Mouse (Mus musculus) 3T3-L1 (cell line): ENCODE measurements at regions not wholly inside any gene's neighbourhood (a gene's known extent, or its start where the extent isn't known, plus 50 kb on each side); places are given as distances from the start of the nearest gene placed in this dataset.

ENCODE experiments used
- DNase-seq: peaks from one replicate; pipeline ENCODE4 v3.0.0-alpha.2; 2015; ENCODE audit warnings: low read depth, low spot score

DNA sequence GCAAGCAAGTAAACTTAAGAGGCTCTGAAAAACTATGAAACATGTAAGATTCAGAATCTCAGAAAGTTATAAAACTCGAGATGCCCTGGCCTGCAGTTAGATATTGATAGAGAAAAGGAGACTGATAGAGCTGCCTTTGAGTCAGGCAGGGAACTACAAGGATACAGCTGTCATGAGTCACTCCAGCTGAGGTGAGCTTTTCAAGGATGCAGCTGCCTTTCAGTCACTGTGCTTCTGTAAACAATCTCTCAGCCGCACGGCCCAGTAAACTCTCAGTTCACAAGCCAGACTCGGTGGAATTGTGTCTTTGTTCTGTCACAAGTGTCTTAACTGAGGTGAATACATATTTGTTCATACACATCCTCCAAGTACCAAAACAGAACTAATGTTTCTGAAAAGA lies 334.9 kb upstream of the Rsrc1 start:
- DNase-seq, result peak; percentile 71

DNA sequence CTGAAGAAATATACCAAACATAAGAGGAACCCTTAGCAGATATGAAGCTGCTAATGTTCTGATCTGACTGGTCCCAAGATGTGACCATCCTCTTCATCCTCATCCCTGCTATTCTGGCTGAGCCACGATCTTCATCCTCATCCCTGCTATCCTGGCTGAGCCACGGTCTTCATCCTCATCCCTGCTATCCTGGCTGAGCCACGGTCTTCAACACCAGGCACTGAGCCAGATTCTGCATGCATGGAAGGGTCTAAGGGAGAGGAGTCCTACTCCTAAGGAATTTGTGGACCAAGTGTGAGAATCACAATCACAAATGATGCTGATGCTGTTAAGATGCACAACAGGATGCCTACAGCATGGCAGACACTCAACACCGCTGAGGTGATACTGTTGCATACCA lies 331.9 kb upstream of the Rsrc1 start:
- no peak for DNase-seq

DNA sequence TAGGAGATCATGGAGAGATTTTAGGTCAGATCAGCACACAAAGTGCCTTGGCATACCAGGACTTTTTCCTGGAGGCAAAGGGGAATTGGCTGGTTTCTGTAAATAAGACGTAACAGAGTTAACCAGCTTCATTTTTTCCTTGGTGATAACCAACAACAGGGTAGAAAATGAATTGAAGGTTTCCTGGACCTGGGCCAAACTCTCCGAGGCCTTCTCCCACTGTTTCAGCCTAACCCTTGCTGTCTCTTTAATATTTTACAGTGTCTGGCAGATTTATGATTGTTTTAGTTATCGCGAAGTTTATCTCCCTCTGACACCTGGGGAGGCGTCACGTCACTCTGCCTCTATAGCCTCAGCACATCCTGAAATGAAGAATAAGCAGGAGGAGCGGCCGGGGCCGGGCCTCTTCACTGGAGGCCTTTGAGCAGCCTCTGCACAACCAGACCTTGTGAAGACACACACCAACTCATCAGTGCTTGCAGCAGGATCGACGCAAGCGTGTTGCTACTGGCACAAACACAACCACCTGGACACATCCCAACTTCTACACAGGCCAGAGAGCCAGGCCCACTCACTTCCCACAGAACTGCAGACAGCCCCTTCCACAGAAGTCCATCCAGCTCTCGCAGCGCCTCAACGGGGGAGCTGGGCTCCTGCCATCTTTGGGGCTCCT lies 331.0 kb upstream of the Rsrc1 start:
- DNase-seq, result no peak

DNA sequence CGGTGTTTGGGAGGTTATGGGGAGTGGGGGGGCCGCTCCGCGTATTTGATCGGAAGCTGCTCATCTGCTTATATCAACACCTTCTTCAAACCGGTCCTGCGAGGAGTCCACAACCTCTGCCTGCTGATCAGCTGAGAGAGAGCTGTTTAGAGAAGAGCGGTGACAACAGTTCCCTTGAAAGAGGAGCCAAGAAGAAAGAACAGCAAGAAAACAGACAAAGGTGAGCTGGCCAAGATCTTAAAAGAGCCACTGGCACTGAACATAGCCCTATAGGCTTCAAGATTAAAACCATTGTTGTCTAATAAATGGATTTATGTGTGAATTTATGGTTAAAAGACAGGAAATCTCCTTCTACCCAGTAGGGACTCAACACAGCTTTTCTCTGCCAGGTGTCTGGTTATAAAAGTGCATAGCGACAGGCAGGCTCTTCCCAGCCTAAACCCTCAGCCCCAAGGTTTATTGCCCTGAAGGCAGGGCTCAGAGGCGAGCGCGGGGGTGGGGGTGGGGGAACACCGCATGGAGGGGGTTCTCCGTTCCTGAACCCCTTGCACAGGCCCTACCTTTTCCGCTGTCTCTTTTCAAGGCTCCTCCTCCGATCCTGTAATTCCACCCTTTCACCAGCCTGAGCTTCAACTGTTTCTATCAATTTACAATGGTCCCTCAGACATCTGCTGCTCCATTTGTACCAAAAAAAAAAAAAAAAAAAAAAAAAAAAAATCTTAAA lies 330.3 kb upstream of the Rsrc1 start:
- peak; percentile 25 for DNase-seq

DNA sequence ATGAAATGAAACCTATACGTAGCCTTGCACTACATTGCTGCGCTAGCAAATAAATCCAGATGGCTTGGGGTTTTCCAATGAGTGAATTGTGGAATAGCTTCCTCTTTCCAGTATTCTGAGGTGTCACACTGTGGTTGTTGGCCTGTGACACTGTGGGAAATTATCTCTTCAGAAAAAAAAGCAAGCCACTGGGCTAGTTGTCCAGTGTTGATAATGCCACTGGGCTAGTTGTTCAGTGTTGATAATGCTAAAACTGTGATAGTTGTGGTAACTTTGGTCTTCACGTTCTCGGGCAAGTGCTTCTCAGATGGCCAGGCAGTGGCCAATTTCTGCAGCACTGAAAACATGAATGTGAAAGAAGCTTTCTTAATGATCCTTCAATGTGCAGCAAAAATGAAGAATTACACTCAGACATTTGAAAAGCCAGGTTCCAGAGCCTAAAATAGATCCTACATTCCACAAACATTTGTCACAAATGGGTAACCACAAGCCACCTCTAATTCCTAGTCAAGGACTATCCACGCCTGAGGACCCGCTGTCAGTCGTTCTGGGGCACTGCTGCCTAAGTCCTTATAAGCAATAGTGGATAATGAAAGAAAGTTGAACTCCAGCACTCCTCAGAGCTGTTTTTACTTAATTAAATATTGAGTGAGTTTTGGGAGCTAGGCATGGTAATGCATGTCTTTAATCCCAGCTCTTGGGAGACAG lies 328.9 kb upstream of the Rsrc1 start:
- DNase-seq, result peak; percentile 72

DNA sequence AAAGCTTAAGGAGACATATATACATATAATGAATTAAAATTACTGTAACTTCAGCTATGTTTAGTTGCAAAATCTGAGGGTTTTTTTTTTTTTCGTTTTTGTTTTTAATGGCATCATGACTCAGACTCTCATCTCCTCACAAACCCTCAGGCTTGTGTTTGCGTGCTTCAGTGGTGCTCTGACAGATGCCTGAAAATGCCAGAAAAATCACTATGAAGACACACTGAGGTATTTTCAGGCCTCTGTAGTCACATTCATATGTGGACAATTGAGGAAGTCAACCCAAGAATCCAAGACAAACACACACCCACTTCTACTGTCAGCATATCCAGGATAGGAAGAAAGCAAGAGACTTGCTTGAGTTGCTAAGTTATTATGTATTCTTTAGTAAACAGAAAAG lies 327.2 kb upstream of the Rsrc1 start:
- DNase-seq, result peak; percentile 78

DNA sequence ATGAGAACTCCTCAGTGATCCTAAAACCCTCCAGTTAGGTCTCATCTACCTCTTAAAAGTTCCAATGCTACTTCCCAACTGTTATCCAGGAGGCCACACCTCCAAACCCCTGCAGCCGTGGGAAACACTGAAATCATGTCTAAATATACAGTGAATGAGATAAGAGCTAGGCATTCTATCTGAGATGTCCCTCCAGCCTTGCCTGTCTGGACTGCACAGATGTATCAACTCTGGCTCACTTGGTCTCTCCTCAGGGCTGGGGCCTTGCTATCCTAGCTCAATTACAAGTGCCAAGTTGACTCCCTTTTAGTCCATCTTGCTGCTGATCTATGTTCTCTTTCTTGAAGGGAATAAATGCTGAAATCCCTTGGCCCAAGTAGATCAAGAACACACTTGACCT lies 326.3 kb upstream of the Rsrc1 start:
- DNase-seq, result no peak

DNA sequence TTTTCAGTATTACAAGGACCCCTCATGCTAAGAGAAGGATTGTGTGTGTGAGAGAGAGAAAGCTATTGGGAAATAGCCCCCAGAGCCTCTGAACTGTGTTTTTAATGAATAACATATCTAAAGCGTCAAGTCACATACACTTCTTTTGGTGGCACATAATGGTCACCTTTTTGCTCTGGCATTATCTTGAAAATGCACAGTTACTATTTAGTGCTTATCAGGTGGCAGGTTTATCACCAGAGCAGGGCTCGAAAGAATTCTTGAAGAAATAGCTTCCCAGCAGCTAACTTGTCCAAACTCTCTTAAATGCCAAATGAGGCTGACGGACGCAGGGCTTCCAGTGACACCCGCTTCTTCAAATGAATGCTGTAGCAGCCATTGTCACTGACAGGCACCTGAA lies 324.7 kb upstream of the Rsrc1 start:
- DNase-seq, result no peak

DNA sequence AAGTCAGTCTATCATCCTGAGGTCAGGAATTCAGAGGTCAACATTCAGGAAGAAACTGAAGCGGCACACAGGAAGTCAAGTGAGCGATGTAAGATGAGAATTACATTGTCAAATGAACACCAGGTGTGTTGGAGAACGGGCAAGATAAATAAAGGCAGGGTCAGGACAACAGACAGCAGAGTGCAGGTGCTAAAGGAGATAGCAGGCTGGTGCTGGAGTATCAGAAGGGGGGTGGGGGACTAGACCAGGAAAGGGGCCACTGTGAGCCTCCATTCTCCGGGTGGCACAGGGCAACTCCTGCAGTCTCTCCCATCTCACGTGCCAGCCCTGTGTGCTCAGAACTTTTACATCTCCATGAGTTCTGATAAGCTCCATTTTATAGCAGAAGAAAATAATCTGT lies 320.6 kb upstream of the Rsrc1 start:
- DNase-seq, result no peak

DNA sequence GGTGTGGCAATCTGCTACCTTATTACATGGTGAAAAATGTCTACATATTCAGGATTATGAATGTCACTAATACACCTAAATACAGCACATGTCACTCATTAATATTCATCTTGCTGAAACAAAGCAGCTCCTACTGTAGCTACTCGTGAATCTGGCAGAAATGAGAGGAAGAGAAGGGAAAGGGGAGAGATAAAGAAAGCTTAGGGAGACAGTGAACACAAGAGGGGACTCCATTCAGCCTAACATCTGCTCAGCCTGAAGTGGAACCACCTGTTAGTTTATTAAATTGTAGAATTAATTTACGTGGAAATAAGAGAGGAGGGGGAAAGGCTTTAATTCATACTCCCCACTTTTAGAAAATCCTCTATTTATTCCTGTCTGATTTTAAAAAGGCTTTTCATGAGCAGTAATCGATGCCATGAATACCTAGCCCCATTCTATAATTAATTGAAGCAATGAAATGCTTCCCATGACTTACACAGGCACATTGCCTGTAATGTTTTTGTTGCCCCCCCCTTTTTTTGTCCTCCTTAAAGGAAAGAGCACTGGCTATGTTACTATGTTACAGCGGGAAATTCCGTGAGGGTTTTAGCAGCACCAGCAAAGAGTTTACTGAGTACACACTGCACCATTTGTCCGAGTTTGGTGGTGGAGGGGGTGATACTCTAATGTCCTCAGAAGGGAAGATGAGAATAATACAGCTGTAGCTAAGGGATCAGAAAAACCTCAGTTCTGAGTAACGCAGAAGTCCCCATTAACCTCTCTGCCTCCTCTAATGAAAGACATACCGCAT lies 319.2 kb upstream of the Rsrc1 start:
- no peak for DNase-seq

DNA sequence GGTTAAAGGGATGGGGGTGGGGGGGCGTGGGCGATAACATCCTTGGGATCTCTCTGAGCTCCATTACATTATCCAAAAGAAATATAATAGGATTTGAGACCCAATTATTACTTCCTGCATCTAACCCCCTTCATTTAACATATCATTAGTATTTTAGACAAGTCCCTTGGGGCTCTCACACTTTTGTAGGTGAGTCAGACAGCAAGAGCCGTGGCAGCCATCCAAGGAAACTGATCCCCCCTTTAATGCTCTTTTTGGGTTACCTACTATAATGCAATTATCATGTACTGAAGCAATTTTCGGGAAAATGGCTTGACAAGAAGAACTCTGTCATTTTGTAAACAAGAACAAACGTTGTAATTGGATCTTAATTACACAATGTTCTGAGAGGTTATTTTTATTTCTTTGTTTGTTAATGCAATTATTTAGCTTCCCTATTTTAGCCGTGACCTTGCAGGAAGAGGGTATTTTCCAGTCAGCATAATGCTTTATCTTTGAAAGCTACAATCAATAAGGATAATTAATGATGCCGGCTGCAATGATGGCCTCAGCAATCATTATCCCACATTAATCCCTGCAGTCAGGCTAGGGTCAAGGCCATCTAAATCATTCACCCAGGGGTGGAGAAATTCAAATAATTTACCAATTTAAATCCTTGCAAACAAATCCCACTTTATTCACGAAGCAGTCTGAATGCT lies 297.5 kb upstream of the Rsrc1 start:
- no peak for DNase-seq

DNA sequence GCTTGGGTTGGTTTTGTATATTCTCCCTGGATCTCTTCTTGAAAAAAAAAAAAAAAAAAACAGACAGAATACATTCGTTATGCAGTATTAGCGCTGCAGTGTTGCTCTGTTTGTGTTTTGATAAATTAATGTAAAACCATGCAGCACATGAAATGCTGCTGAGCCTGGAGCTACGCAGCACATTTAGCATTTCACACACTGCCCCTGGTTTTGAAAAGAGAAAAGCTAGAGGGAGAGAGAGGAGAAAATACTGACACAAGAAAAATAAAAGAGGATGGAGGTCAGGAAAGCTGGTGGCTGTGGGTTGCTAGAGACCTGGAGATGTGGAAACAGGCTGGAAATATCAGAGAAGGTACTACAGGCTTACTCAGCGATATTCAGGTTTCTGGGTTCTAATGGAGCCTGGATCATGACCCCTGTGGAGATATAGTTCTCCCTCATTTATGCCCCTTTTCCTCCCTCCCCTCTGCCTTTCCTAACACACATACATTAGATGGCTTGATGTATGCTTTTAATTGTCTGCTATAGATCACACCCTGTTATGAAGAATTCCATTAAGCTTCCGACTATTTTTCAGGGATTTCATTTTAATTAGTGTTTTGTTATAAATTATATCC lies 296.8 kb upstream of the Rsrc1 start:
- no peak for DNase-seq

DNA sequence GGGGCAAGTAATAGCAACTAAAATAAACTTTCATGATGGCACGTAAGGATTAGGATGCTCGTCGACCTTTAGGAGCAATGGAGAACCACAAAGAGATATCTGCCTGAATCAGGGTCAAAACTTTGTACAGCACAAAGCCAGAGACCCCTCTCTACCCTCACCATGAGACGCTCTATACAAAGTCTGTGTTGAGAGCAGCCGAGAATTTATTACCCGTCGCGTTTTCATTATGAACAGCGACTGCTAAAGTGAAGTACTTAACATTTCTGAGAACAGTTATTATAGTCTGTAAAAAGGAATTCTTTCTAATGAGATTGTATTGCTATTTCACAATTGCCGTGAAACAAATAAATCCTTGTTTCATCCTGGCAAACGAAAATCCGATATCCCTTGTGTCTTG lies 296.1 kb upstream of the Rsrc1 start:
- DNase-seq, result no peak

DNA sequence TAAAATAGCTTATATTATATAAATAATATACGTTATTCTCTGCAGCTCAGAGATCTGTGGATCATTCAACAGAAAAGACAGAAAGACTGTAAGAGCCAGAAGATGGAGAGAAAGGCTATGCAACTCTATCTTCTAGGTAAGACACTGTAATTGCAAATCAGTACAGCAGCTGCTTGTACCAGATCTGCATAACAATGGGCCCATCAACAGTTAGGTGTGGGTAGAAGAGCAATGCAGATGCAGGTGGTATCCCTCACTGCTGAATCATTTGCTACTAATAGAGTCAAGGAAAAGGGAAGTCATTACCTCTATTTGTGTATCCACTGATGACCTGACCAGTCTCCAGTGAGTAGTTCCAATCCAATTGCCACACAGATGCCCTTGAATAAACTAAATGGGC lies 294.1 kb upstream of the Rsrc1 start:
- no peak for DNase-seq

DNA sequence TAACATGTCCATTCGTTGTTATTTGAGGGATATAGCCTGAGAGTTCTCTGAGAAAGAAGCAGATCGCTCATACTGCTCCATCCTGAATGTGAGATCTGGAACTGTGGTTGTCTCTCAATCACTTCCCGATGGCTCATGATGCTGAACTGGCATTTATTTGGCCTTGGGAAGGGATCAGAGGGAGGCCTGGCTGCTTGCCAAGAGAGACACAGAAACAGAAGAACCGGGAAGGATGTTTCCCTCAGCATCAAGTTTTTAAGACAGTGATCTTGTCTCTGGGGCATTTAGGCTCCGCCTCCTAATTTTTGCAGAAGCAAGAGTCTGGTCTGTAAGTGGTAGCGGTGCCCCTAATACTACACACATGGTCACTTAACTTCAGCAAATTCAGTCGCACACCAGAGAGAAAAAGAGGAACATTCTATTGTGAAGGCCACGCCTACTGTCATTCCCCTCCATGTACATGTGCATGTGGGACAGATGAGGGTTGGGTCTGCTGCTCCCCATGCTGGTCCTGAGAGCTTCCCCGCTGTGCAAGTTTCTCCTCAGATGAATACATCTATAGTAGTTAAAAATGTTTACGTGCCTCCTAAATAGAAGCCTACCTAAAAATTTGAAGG lies 290.2 kb upstream of the Rsrc1 start:
- no peak for DNase-seq

DNA sequence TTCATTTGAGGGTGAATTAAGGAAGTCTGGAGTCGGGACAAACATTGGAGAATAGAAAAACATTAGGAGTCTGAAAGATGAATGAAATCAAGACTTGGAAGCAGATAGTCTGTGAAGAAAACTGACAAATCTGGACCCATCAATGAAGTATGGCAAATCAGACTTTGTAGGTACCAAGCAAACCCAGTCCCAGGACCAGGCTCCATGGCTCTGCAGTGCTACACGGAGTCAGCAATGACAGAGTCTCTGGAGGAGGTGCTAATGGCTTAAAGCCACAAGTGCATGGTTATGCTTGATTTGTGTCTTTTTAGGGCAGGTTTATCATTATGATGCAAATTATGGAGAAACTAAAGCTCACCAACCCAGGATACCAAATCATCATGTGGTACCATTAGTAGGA lies 286.1 kb upstream of the Rsrc1 start:
- DNase-seq, result no peak

DNA sequence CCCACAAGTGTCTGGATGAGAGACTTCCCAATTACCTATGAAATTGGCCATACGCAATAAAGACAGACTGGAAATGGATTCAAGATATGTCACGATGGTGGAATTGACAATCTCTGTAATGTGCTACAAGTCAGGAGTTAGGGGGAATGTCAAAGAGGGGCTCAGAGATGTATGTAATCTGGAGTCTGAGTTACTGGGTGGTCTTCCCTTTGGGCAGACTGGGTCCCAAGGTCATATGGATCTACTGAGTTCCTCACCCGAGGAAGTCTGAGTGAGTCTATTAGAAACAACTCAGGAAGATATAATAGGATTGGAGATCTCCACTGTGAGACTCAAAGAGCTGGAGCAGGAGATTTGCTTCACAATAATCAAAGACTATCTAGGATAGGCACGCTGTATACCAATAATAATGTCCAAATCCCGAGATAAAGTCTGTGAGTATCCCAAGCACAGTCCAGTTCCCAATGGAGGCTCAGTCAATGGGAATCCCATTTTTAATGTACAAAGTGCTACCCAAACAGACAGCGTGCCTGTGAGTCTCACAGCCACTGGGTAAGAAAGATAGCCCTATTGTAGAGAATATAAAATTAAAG lies 285.4 kb upstream of the Rsrc1 start:
- DNase-seq, result no peak

DNA sequence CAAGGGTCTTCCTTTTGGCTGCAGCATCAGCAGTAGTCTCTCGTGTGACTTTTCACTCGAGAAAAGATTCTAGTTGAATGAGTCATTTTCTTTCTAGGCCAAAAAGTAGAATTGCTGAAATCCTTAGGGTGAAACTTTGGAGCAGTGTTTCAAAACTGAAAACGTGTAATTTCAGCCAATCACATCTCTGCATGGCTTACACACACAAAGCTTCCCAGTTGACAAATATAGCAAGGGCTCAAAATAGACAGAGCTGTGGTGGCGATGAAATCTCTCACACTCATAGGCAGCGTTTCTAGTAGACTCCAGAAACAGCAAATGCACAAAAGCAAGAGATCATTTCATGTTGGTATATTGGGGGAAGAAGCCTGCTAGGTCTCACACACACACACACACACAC lies 283.1 kb upstream of the Rsrc1 start:
- peak; percentile 44 for DNase-seq

DNA sequence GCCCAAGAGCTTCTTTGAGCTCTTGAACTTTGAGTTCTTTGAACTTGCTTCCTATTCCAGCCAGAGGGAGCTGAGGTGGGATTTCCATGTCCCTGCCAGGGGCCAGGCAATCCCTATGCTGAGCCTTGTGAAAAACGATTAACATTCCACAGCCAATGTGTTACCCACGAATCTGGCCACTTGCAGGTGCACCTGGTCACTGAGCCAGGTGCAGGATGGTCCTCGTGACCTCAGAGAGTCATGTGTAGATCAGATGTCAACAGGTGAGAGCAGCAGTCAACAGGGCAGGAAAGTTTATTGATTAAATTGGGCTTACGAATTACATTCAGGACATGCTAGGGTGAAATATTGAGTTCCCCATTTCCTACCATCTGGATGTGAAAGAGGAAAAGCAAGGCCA lies 275.4 kb upstream of the Rsrc1 start:
- DNase-seq, result no peak

DNA sequence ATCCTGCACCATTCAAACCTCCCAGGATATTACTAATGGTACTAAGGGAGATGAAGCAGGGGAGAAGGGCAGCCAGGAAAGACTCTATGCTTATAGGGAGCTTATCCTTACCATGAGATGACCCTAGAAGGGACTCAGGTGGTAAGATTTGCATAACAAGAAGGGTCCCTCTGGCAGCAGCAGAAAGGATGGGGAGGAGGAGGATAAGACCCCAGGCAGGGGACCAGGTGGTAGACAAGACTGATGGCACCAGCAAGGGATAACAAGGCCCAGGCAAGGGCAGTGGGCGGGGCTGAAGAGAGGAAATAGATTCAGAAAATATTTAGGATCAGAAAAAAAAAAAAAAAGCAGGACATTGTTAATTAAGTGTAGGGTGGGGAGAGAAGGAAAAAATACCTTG lies 245.7 kb upstream of the Rsrc1 start:
- no peak for DNase-seq
